Mouse (Mus musculus): ENCODE results near the gene Ier2. TPM values are rescaled to one million over a fixed set of nuclear protein-coding genes. Genes with fewer than 3 reads are reported as not detected.

Gene Ier2
- polyA plus RNA-seq, 1 experiment from 2014 or later = 20.1 TPM

- H3K9ac ChIP-seq = no peak overlapping the region
- H3K4me1 ChIP-seq (replicated peaks; ENCODE audit: control insufficient read depth, insufficient read depth, low read length) = no peaks in the 10 kb centered on the region
- H3K36me3 ChIP-seq (replicated peaks; ENCODE audit: control insufficient read depth, insufficient read depth) = peaks cover 9% of the 10 kb centered on the region; the same call in 1 of the 2 replicates
- no peak overlapping the region for H3K27ac ChIP-seq
- no peak for DNase-seq (ENCODE audit: low spot score)
- WGBS = 78% methylated on average over 8 of the region's 8 CpGs
- H3K4me2 ChIP-seq (replicated peaks) = no peak overlapping the region
- H3K4me3 ChIP-seq (replicated peaks; ENCODE audit: low read length) = no peak overlapping the region
- H3K27me3 ChIP-seq (ENCODE audit: control insufficient read depth, insufficient read depth, low read length) = no peaks in the 10 kb centered on the region
- no peaks in the 10 kb centered on the region for H3K9me3 ChIP-seq (ENCODE audit: control insufficient read depth, low read length)
- no peak for ATAC-seq (ENCODE audit: low FRiP score)
Observed at GRCm38 (mm10) chr8:84621102-84621625, 41.5 kb downstream of the Ier2 start.

GRCm38 (mm10) chr8:84617005-84617404 is 45.6 kb downstream of the Ier2 start:
- Histone ChIP-seq H3K4me3 (replicated peaks; ENCODE audit: low read length) (no peak overlapping the region), H3K27ac (no peak overlapping the region), H3K27me3 (ENCODE audit: control insufficient read depth, insufficient read depth, low read length) (no peaks in the 10 kb centered on the region), H3K4me1 (replicated peaks; ENCODE audit: control insufficient read depth, insufficient read depth, low read length) (0 out of 2 replicates have a peak, but pooled peaks cover 5% of the 10 kb centered on the region), H3K36me3 (replicated peaks; ENCODE audit: control insufficient read depth, insufficient read depth) (peaks cover 20% of the 10 kb centered on the region), H3K4me2 (replicated peaks) (no peak overlapping the region), H3K9me3 (ENCODE audit: control insufficient read depth, low read length) (no peaks in the 10 kb centered on the region), H3K9ac (no peak overlapping the region)
- DNase-seq (ENCODE audit: low spot score) (no peak), ATAC-seq (ENCODE audit: low FRiP score) (no peak)
- 32% methylated on average over 22 of the region's 22 CpGs for WGBS

- H3K27ac ChIP-seq = no peak overlapping the region
- H3K9me3 ChIP-seq (ENCODE audit: control insufficient read depth, low read length) = no peaks in the 10 kb centered on the region
- ATAC-seq (ENCODE audit: low FRiP score) = peak; percentile 47
- 21% methylated on average over 22 of the region's 22 CpGs for WGBS
- 0 out of 2 replicates have a peak, but pooled peaks cover 5% of the 10 kb centered on the region for H3K4me1 ChIP-seq (replicated peaks; ENCODE audit: control insufficient read depth, insufficient read depth, low read length)
- no peak overlapping the region for H3K4me3 ChIP-seq (replicated peaks; ENCODE audit: low read length)
- H3K4me2 ChIP-seq (replicated peaks) = no peak overlapping the region
- no peak for DNase-seq (ENCODE audit: low spot score)
- no peaks in the 10 kb centered on the region for H3K27me3 ChIP-seq (ENCODE audit: control insufficient read depth, insufficient read depth, low read length)
- no peak overlapping the region for H3K9ac ChIP-seq
- peaks cover 25% of the 10 kb centered on the region for H3K36me3 ChIP-seq (replicated peaks; ENCODE audit: control insufficient read depth, insufficient read depth)
Observed at GRCm38 (mm10) chr8:84615666-84616485, 46.8 kb downstream of the Ier2 start.

GRCm38 (mm10) chr8:84614512-84615223 is 48.0 kb downstream of the Ier2 start:
- DNase-seq (ENCODE audit: low spot score) = peak; percentile 58
- 29% methylated on average over 16 of the region's 16 CpGs for WGBS

More at GRCm38 (mm10) chr8:84614512-84615223, 48.0 kb downstream of the Ier2 start:
- Histone ChIP-seq H3K36me3 (replicated peaks; ENCODE audit: control insufficient read depth, insufficient read depth) (peaks cover 25% of the 10 kb centered on the region), H3K9ac (no peak overlapping the region), H3K4me2 (replicated peaks) (no peak overlapping the region), H3K27ac (no peak overlapping the region), H3K9me3 (ENCODE audit: control insufficient read depth, low read length) (no peaks in the 10 kb centered on the region), H3K4me3 (replicated peaks; ENCODE audit: low read length) (no peak overlapping the region), H3K27me3 (ENCODE audit: control insufficient read depth, insufficient read depth, low read length) (no peaks in the 10 kb centered on the region), H3K4me1 (replicated peaks; ENCODE audit: control insufficient read depth, insufficient read depth, low read length) (0 out of 2 replicates have a peak, but pooled peaks cover 5% of the 10 kb centered on the region)
- ATAC-seq (ENCODE audit: low FRiP score) = no peak

Other genes starting within 250 kb of the Ier2 start
- gene Trmt1, start 23.5 kb upstream of the Ier2 start, polyA plus RNA-seq (2014; fragmentation: Nextera tagmentation; extraction: Ambion mirVana) = 55.2 and 62.1 TPM in 2 replicates
- gene Nacc1, start 25.0 kb upstream of the Ier2 start, polyA plus RNA-seq (2014; fragmentation: Nextera tagmentation; extraction: Ambion mirVana) = 17.8 and 18.1 TPM in 2 replicates
- 3.8 and 5.1 TPM in 2 replicates for gene Lyl1, start 38.6 kb upstream of the Ier2 start, polyA plus RNA-seq (2014; fragmentation: Nextera tagmentation; extraction: Ambion mirVana)
- gene G430095P16Rik, start 60.2 kb upstream of the Ier2 start, polyA plus RNA-seq (2014; fragmentation: Nextera tagmentation; extraction: Ambion mirVana) = 0.55 and 0.71 TPM in 2 replicates
- gene Nfix, start 137.5 kb upstream of the Ier2 start, polyA plus RNA-seq (2014; fragmentation: Nextera tagmentation; extraction: Ambion mirVana) = 78.8 and 82.4 TPM in 2 replicates
- 13.5 and 14.6 TPM in 2 replicates for gene Dand5, start 160.0 kb upstream of the Ier2 start, polyA plus RNA-seq (2014; fragmentation: Nextera tagmentation; extraction: Ambion mirVana)
- 35.0 and 37.4 TPM in 2 replicates for gene Gadd45gip1, start 168.7 kb upstream of the Ier2 start, polyA plus RNA-seq (2014; fragmentation: Nextera tagmentation; extraction: Ambion mirVana)
- gene Rad23a, start 177.8 kb upstream of the Ier2 start, polyA plus RNA-seq (2014; fragmentation: Nextera tagmentation; extraction: Ambion mirVana) = 75.7 and 81.1 TPM in 2 replicates
- 574 and 709 TPM in 2 replicates for gene Calr, start 184.1 kb upstream of the Ier2 start, polyA plus RNA-seq (2014; fragmentation: Nextera tagmentation; extraction: Ambion mirVana)
- gene Farsa, start 194.1 kb upstream of the Ier2 start, polyA plus RNA-seq (2014; fragmentation: Nextera tagmentation; extraction: Ambion mirVana) = 87.8 and 93.4 TPM in 2 replicates
- 27.7 and 32.5 TPM in 2 replicates for gene Syce2, start 209.3 kb upstream of the Ier2 start, polyA plus RNA-seq (2014; fragmentation: Nextera tagmentation; extraction: Ambion mirVana)
- gene Gcdh, start 231.1 kb upstream of the Ier2 start, polyA plus RNA-seq (2014; fragmentation: Nextera tagmentation; extraction: Ambion mirVana) = 25.6 and 29.8 TPM in 2 replicates
- gene Klf1, start 239.1 kb upstream of the Ier2 start, polyA plus RNA-seq (2014; fragmentation: Nextera tagmentation; extraction: Ambion mirVana) = 0.70 and 0.91 TPM in 2 replicates
- 3.3 and 6.0 TPM in 2 replicates for gene Dnase2a, start 245.7 kb upstream of the Ier2 start, polyA plus RNA-seq (2014; fragmentation: Nextera tagmentation; extraction: Ambion mirVana)

Measured in hindbrain, embryonic 14.5 days (tissue).